Mouse (Mus musculus) bone marrow macrophage, adult 2 months (primary cell): ENCODE results near the gene Npas2. TPM values are rescaled to one million over a fixed set of nuclear protein-coding genes. Genes with fewer than 3 reads are reported as not detected.
A peak's percentile ranks its signal among the peaks of the same experiment; 100 is the strongest.

ENCODE experiments used
- H3K27ac ChIP-seq: 2 replicates; pipeline ENCODE4 v1.5.1; 2012; ENCODE audit warnings: low read depth, low read length; ENCODE audit not compliant: insufficient read depth
- H3K4me1 ChIP-seq: 2 replicates; pipeline ENCODE4 v1.6.1; 2012; ENCODE audit warnings: low read length; ENCODE audit not compliant: control insufficient read depth, insufficient read depth
- H3K4me3 ChIP-seq: 2 replicates; pipeline ENCODE4 v1.5.1; 2012; ENCODE audit warnings: mild to moderate bottlenecking, low read length, moderate library complexity; ENCODE audit not compliant: insufficient read depth
- CTCF ChIP-seq: IDR thresholded peaks from 2 replicates; pipeline ENCODE4 v1.5.1; 2012; ENCODE audit warnings: low read depth, mild to moderate bottlenecking, low read length, moderate library complexity
- POLR2A ChIP-seq: IDR thresholded peaks from 2 replicates; pipeline ENCODE4 v1.6.1; 2012; ENCODE audit warnings: mild to moderate bottlenecking, low read depth, low read length, borderline replicate concordance
- polyA plus RNA-seq: library from polyadenylated mRNA; stranded (reverse); fragments of >200 nt; gene quantifications from 2 replicates; pipeline ENCODE4 v1.2.4, GENCODE M21; 2012; ENCODE audit not compliant: missing spikeins, insufficient read depth, insufficient read length

Npas2 gene
- polyA plus RNA-seq, 1 experiment: 0.60 TPM

- TF ChIP-seq CTCF (no peak), POLR2A (no peak)
- Histone ChIP-seq H3K27ac (no peak overlapping the region), H3K4me1 (peaks cover 6% of the 10 kb centered on the region), H3K4me3 (no peak overlapping the region)
Measured at GRCm38 (mm10) chr1:39186711-39187437, 6.7 kb upstream of the Npas2 start.

DNA sequence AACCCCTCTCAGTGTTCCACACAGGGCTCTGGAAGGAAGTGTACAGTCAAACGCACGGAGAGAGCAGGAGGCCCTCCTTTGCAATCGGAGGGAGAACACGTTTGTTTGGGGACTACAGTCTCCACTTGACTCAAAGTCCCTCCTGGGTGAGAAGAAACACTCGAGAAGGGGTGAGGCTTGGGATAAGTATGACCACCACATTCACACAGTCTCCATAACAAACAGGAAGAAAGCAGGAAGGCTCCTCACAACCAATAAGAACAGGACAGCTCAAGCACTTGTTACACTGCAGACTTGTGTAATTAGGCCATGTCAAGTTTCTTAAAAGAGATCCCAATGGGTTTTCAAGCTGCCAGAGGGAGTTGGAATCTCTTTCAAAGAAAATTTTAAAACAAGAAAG lies 2.4 kb upstream of the Npas2 start:
- H3K4me3 ChIP-seq: no peak overlapping the region
- H3K4me1 ChIP-seq: peaks cover 6% of the 10 kb centered on the region
- TF ChIP-seq POLR2A: no peak
- TF ChIP-seq CTCF: no peak
- no peak overlapping the region for H3K27ac ChIP-seq

DNA sequence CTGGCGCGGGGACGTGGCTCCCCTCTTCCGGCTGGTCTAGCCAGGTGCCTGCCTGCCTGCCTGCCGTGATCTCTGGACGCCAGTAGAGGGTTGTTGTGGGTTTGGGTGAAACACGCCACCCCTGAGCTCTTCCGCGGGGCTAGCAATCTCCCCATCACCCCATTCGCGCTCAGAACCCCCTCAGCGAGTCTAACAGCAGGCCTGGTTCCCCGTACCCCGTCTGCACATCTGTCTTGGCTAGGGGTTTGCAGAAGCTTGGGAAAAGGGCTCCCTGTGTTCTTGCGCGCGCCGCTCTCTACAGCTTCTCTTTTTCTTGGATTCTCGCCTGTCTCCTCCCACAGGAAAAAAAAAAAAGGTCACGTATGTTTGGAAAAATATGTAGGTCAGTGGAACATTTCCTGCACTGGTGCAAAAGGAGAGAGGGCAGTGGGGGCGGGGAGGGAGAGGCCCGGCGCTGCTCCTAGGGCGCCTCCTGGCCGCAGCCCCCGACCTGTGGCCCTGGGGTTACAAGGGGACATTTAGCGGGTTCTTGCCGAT lies 1.0 kb upstream of the Npas2 start:
- Histone ChIP-seq H3K27ac (no peak overlapping the region), H3K4me1 (peaks cover 10% of the 10 kb centered on the region), H3K4me3 (peak overlapping the region; percentile 82)
- TF ChIP-seq CTCF (no peak), POLR2A (no peak)

GRCm38 (mm10) chr1:39193862-39194675 lies 538 bp downstream of the Npas2 start:
- no peak for TF ChIP-seq POLR2A
- no peak for TF ChIP-seq CTCF

GRCm38 (mm10) chr1:39194959-39195358 lies 1.4 kb downstream of the Npas2 start:
- H3K4me3 ChIP-seq: no peak overlapping the region
- no peak overlapping the region for H3K27ac ChIP-seq
- peaks cover 10% of the 10 kb centered on the region for H3K4me1 ChIP-seq
- TF ChIP-seq CTCF (no peak), POLR2A (no peak)

More at GRCm38 (mm10) chr1:39193862-39194675, 538 bp downstream of the Npas2 start:
- Histone ChIP-seq H3K27ac (no peak overlapping the region), H3K4me1 (peaks cover 10% of the 10 kb centered on the region), H3K4me3 (peak overlapping the region; percentile 82)

DNA sequence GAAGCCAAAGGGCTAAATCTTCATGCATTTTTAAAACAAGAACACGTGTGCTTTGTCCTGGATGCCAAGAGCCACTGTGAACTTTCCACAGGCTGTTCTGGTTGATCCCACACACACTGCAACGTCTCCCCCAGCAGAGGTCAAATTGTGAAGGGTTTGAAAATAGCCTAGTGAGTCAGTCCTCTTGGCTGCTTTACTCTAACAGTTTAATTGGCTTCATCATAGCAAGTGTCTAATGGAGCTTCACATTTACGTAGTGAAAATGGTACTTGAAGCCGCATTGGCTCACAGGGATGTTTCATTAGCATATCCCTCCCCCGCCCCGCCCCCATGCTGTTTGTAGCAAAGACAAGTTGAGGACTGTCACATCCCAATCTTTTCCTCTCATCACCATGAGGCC lies 2.6 kb downstream of the Npas2 start:
- no peak overlapping the region for H3K4me3 ChIP-seq
- TF ChIP-seq POLR2A (no peak), CTCF (no peak)
- peaks cover 10% of the 10 kb centered on the region for H3K4me1 ChIP-seq
- no peak overlapping the region for H3K27ac ChIP-seq

DNA sequence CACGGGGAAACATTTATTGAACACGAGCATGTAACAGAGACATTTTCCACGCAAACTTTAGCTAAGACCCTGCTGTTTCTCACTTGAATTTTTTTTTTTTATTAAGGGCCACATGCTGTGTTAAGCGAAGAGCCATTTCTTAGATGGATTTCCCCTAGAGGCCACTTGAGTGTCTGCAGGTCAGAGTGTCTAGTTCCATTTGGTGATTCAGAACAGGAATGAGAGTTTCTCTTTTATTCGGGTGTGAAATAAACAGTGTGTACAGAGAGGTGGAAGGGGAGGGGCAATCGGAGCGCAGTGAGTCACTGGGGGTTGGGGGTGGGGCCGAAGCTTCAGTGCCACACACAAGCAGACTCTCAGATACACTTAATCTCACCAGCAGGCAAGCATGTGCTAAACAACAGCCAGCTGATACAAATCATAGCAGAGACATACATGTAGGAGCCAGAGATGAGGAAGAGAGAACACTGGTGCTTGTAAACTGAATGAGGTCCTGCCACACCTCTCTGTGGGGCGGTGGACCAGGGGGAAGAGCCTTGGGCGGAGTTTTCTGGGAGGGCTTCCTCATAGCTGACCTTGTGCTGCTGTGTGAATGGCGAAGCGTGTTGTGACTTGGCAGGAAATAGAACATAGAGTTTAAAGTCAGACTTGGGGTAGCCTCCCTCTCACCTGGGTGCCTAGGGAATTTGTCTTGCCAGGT lies 3.3 kb downstream of the Npas2 start:
- no peak for TF ChIP-seq POLR2A
- 0 out of 2 replicates have a peak, but pooled peaks have one; percentile 25 for TF ChIP-seq CTCF
- peaks cover 8% of the 10 kb centered on the region for H3K4me1 ChIP-seq

DNA sequence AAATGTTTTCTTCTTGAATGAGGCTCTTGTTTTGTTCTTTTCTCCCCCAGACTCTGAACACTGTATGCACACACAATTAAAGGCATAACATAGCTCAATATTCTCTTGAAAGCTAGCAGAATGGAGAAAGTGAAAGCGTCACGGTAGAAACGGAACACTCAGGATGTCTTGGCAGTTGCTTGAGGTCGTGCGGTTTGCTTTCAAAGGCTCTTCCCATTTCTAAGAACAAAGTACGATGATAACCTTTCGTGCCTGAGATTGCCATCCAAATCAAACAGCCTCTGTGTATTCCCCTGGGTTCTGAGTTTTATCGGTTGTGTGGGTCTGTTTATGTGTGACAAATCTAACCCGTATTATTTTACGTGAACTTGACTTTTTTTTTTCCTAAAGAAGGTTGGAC lies 11.5 kb downstream of the Npas2 start:
- H3K27ac ChIP-seq: no peak overlapping the region
- TF ChIP-seq POLR2A: no peak
- no peak for TF ChIP-seq CTCF
- peaks cover 4% of the 10 kb centered on the region for H3K4me1 ChIP-seq
- H3K4me3 ChIP-seq: peak overlapping the region; percentile 32

More for the DNA sequence above, 3.3 kb downstream of the Npas2 start:
- Histone ChIP-seq H3K4me3 (no peak overlapping the region), H3K27ac (no peak overlapping the region)

DNA sequence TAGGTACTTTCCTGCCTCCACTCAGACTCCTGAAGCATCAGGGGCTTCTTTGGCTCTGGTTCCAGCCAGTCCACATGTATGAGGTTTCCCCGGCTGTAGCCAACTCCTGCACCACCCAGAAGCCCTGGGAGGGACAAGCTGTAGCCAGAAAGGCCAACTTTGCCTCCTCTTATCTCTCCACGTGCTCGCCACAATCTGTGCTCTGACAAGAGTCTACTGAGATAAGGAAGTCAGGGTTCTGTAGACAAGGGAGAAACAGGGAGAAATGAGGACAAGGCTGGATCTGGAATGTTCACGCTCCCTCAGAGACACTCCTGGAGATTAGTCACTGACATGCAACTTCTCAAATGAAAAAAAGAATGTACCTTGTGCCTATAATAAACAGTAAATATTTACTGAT lies 12.2 kb downstream of the Npas2 start:
- H3K4me1 ChIP-seq: peaks cover 4% of the 10 kb centered on the region
- H3K27ac ChIP-seq: no peak overlapping the region
- no peak overlapping the region for H3K4me3 ChIP-seq
- TF ChIP-seq POLR2A: no peak
- no peak for TF ChIP-seq CTCF
